Mouse (Mus musculus) midbrain, postnatal 0 days (tissue): ENCODE measurements around the gene Yipf3. TPM values are rescaled to one million over a fixed set of nuclear protein-coding genes. Genes with fewer than 3 reads are reported as not detected.

ENCODE experiments used
- ATAC-seq: fragments of 200-750 bp; cut with Nextera tagmentation; 2 replicates; pipeline ENCODE4 v1.8.0; 2017; ENCODE audit warnings: moderate number of reproducible peaks, mild to moderate bottlenecking, moderate TSS enrichment, moderate library complexity; ENCODE audit not compliant: low FRiP score
- DNase-seq: peaks from one replicate; pipeline ENCODE4 v3.0.0-alpha.2; 2015; ENCODE audit warnings: low spot score
- H3K27ac ChIP-seq: fragments of 300-500 bp; sonication (generic); 2 replicates; pipeline ENCODE4 v1.5.1; 2014; ENCODE audit warnings: low read depth, mild to moderate bottlenecking, low read length, mixed read lengths
- H3K27me3 ChIP-seq: fragments of 300-500 bp; sonication (generic); 2 replicates; pipeline ENCODE4 v1.6.1; 2014; ENCODE audit warnings: low read length, control low read depth, mixed read lengths; ENCODE audit not compliant: insufficient read depth
- H3K36me3 ChIP-seq: fragments of 300-500 bp; sonication (generic); 2 replicates; pipeline ENCODE4 v1.6.1; 2014; ENCODE audit warnings: low read length, control low read depth, mixed read lengths; ENCODE audit not compliant: insufficient read depth
- H3K4me1 ChIP-seq: fragments of 300-500 bp; sonication (generic); 2 replicates; pipeline ENCODE4 v1.6.1; 2014; ENCODE audit warnings: mild to moderate bottlenecking, control low read depth, antibody characterized with exemption, low read length, mixed read lengths; ENCODE audit not compliant: insufficient read depth
- H3K4me2 ChIP-seq: fragments of 300-500 bp; sonication (generic); 2 replicates; pipeline ENCODE4 v1.6.1; 2014; ENCODE audit warnings: low read depth, mild to moderate bottlenecking, low read length, mixed read lengths; ENCODE audit not compliant: poor library complexity, severe bottlenecking
- H3K4me3 ChIP-seq: fragments of 300-500 bp; sonication (generic); 2 replicates; pipeline ENCODE4 v1.5.1; 2014; ENCODE audit warnings: low read depth, mild to moderate bottlenecking, low read length, moderate library complexity
- H3K9ac ChIP-seq: fragments of 300-500 bp; sonication (generic); replicated peaks from 2 replicates; pipeline ENCODE4 v1.6.1; 2014; ENCODE audit warnings: mild to moderate bottlenecking, low read length, moderate library complexity, mixed read lengths; ENCODE audit not compliant: poor library complexity, severe bottlenecking
- H3K9me3 ChIP-seq: fragments of 300-500 bp; sonication (generic); 2 replicates; pipeline ENCODE4 v1.6.1; 2016; ENCODE audit warnings: low read length, control low read depth
- CTCF ChIP-seq: IDR thresholded peaks from 2 replicates; pipeline ENCODE4 v1.5.1; 2016; ENCODE audit warnings: antibody characterized with exemption, mild to moderate bottlenecking
- WGBS: fragments of 180-500 bp; shearing (Covaris S2); extraction: QIAGEN DNeasy Blood & Tissue Kit; methylation state at CpG from one replicate; pipeline ENCODE4 v1.1.7; 2014; 5-methylcytosine and 5-hydroxymethylcytosine counted together
- polyA plus RNA-seq: library from polyadenylated mRNA; unstranded; fragments of >200 nt; fragmentation: Nextera tagmentation; extraction: Ambion mirVana; gene quantifications from 2 replicates; pipeline ENCODE4 v1.2.1, GENCODE M21; 2015
- total RNA-seq: library from RNA; depleted of rRNA; stranded (reverse); fragments of >200 nt; gene quantifications from 2 replicates; pipeline ENCODE4 v1.2.3, GENCODE M21; 2014

The Yipf3 gene
- total and polyA plus RNA-seq, 2 experiments from 2014 or later, result 18.9 to 70.6 TPM

DNA sequence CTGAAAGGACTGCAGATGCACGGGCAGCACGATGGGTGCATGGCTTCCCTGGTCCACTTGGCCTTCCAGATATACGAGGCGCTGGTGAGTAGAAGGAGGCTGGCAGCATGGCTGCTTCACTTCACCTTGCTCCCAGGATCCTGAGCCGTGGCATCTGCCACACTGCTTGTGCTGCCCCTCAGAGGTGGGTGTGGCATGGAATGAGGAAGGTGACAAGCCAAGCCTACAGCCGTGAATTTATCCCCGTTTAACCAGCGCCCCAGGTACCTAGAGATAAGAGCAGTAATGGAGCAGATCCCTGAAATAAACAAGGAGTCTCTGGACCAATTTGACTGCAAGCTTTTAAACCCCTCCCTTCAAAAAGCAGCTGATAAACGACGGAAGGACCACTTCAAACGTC is 6.4 kb upstream of the Yipf3 start:
- Histone ChIP-seq H3K27me3 (no peaks in the 10 kb centered on the region), H3K9ac (no peak overlapping the region), H3K27ac (no peak overlapping the region), H3K9me3 (no peaks in the 10 kb centered on the region), H3K36me3 (peaks cover 71% of the 10 kb centered on the region), H3K4me2 (no peak overlapping the region), H3K4me1 (no peaks in the 10 kb centered on the region), H3K4me3 (no peak overlapping the region)
- WGBS, result 87% methylated on average over 11 of the region's 11 CpGs
- no peak for TF ChIP-seq CTCF
- ATAC-seq, result no peak
- no peak for DNase-seq

- Histone ChIP-seq H3K27ac (no peak overlapping the region), H3K36me3 (peaks cover 63% of the 10 kb centered on the region), H3K27me3 (no peaks in the 10 kb centered on the region), H3K4me3 (no peak overlapping the region), H3K9ac (no peak overlapping the region), H3K4me2 (no peak overlapping the region), H3K4me1 (peaks cover 7% of the 10 kb centered on the region), H3K9me3 (no peaks in the 10 kb centered on the region)
- WGBS, result 86% methylated on average over 13 of the region's 13 CpGs
- no peak for TF ChIP-seq CTCF
- no peak for DNase-seq
- no peak for ATAC-seq
Observed at GRCm38 (mm10) chr17:46242274-46242673, 5.6 kb upstream of the Yipf3 start.

GRCm38 (mm10) chr17:46242993-46243392 is 4.9 kb upstream of the Yipf3 start:
- no peaks in the 10 kb centered on the region for H3K27me3 ChIP-seq
- H3K4me3 ChIP-seq, result no peak overlapping the region
- peaks cover 60% of the 10 kb centered on the region for H3K36me3 ChIP-seq
- H3K4me1 ChIP-seq, result peaks cover 7% of the 10 kb centered on the region
- no peak overlapping the region for H3K9ac ChIP-seq
- ATAC-seq (no peak), DNase-seq (no peak)
- 90% methylated on average over 4 of the region's 4 CpGs for WGBS
- no peak overlapping the region for H3K27ac ChIP-seq
- no peak for TF ChIP-seq CTCF
- no peaks in the 10 kb centered on the region for H3K9me3 ChIP-seq
- H3K4me2 ChIP-seq, result no peak overlapping the region

DNA sequence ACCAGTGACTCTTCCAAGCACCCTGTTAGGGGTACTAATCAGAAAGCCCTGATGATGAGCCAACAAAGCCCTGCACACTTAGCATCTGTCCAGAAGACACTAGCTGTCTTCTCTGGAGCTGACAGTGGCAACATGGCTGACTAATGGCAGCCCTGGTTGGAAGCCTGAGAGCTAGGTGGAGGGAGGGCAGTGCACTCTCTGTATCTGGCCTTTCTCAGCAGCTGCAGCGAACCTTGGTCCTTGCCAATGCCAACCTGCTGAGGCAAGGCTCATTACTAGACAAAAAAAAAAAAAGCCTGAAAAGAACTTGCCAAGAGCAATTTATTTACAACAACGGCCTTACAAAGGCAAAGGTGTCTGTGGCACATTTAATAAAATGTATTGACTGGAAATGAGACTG is 4.3 kb upstream of the Yipf3 start:
- H3K4me1 ChIP-seq, result peaks cover 7% of the 10 kb centered on the region
- peaks cover 60% of the 10 kb centered on the region for H3K36me3 ChIP-seq
- 85% methylated on average over 2 of the region's 2 CpGs for WGBS
- TF ChIP-seq CTCF, result no peak
- H3K27ac ChIP-seq, result no peak overlapping the region
- H3K9ac ChIP-seq, result no peak overlapping the region
- H3K27me3 ChIP-seq, result no peaks in the 10 kb centered on the region
- no peak overlapping the region for H3K4me3 ChIP-seq
- DNase-seq (no peak), ATAC-seq (no peak)
- H3K9me3 ChIP-seq, result no peaks in the 10 kb centered on the region
- H3K4me2 ChIP-seq, result no peak overlapping the region

DNA sequence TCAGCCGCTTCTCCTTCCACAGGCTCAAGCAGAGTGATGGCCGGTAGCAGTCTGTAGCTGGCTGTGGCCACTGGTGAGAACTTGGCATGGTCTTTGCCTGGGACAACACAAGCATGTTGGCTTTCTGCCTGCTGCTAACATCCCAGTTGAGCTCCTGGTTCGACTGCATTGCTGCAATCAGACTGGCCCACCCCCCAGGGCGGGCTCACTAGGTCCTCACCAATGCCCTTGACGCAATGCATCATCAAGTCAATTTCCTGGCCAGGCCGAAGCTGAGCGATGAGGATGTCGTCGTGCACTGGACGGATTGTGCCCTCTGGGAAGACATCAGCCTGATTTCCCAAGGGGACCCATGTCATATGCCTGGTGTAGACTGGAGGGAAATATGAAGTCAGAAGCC is 3.3 kb upstream of the Yipf3 start:
- Histone ChIP-seq H3K4me3 (no peak overlapping the region), H3K36me3 (peaks cover 57% of the 10 kb centered on the region), H3K4me1 (peaks cover 7% of the 10 kb centered on the region), H3K9me3 (no peaks in the 10 kb centered on the region), H3K27me3 (no peaks in the 10 kb centered on the region), H3K9ac (no peak overlapping the region), H3K4me2 (no peak overlapping the region), H3K27ac (no peak overlapping the region)
- TF ChIP-seq CTCF, result no peak
- DNase-seq (no peak), ATAC-seq (no peak)
- WGBS, result 74% methylated on average over 10 of the region's 10 CpGs

- under 1% methylated on average over 37 of the region's 37 CpGs for WGBS
- DNase-seq, result no peak
Observed at GRCm38 (mm10) chr17:46248189-46248522, 276 bp downstream of the Yipf3 start.

More at GRCm38 (mm10) chr17:46248189-46248522, 276 bp downstream of the Yipf3 start:
- Histone ChIP-seq H3K4me3 (peak overlapping the region; percentile 79), H3K27me3 (no peaks in the 10 kb centered on the region), H3K27ac (peak overlapping the region; percentile 79), H3K36me3 (peaks cover 54% of the 10 kb centered on the region), H3K9me3 (no peaks in the 10 kb centered on the region), H3K4me2 (peak overlapping the region; percentile 78), H3K9ac (peak overlapping the region; percentile 87), H3K4me1 (peaks cover 9% of the 10 kb centered on the region)
- peak; percentile 47 for ATAC-seq
- TF ChIP-seq CTCF, result no peak
